Comparison of ENCODE assay signal across 11 mouse cellular contexts in the genomic region with DNA sequence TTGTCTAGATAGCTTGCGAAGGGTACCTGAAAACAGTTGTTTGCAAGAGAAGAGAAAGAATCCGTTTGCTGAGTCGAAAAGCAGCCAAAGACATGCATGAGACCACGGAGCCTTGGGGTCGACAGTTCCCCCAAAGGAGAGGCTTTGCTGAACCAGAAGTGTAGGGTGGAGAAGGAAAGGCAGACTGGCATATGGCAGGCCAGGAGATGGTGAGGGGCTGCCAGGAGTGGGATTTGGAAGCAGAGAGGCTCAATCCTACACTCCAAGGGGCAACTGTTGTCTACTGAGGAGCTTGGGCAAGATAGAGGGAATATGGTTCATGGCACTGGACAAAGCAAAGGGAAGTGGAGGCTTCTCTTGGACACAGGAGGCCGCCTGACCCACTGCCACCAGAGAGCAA.
DNase-seq lines count a peak whose midpoint lies in the region; ATAC-seq and TF ChIP-seq lines count a peak whose summit lies in the region.
"Had no signal": no experiment of that assay in that cellular context is flagged by ENCODE, and none has a peak within 500 bp of the region (broad histone marks: within the 10 kb centered on the region; RNA-seq: fewer than 3 reads in every experiment).

No protein-coding gene starts in this region.

- TF ChIP-seq POLR2A in MEL (IDR thresholded peaks at IDR 0.05; ENCODE audit: control insufficient read depth in 1 of 2, insufficient read depth in 1 of 2, low read depth in 1 of 2, low read length in 2 of 2, poor library complexity in 1 of 2), result no peak

- 74% methylated on average over 6 of the region's 6 CpGs for WGBS in liver, postnatal 0 days (ENCODE audit: insufficient replicate concordance)

- ATAC-seq in erythroblast, adult 5-6 weeks (replicated peaks; ENCODE audit: low FRiP score, poor library complexity, severe bottlenecking), result no peak
- no peak for ATAC-seq in liver, postnatal 0 days

- peak overlapping the region; percentile 2; the same call in 1 of the 2 replicates for H3K9ac ChIP-seq in MEL (ENCODE audit: control insufficient read depth, low read depth, low read length, poor library complexity, severe bottlenecking)
- peak overlapping the region; percentile 41; the same call in 1 of the 2 replicates for H3K9ac ChIP-seq in liver, postnatal 0 days (replicated peaks)
- H3K9ac ChIP-seq: limb, embryonic 12.5 days; midbrain, embryonic 12.5 days had no signal

- TF ChIP-seq EP300 in MEL (IDR thresholded peaks at IDR 0.05; ENCODE audit: low read depth in 1 of 2, low read length in 2 of 2), result no peak
- TF ChIP-seq EP300 in liver, postnatal 0 days (IDR thresholded peaks at IDR 0.05; ENCODE audit: low read depth), result no peak

- intact Hi-C loops in left cerebral cortex, postnatal 4 days (cut with DNase I), result loop anchor here (10.0 kb wide), 2 partner anchors 98 to 188 kb away; a partner anchor contains a TSS

- H3K27ac ChIP-seq in MEL (ENCODE audit: control insufficient read depth, low read depth, low read length), result peak overlapping the region; percentile 21; the same call in 1 of the 2 replicates
- H3K27ac ChIP-seq in liver, postnatal 0 days (ENCODE audit: low read depth), result peak overlapping the region; percentile 62
- H3K27ac ChIP-seq: limb, embryonic 12.5 days; midbrain, embryonic 12.5 days had no signal

- no peak for TF ChIP-seq CTCF in MEL (IDR thresholded peaks at IDR 0.05 in 2 of 3, conservative IDR thresholded peaks at IDR 0.05 in 1 of 3; ENCODE audit: control insufficient read depth in 1 of 3, insufficient read depth in 1 of 3, low read depth in 2 of 3, low read length in 3 of 3, poor library complexity in 1 of 3, severe bottlenecking in 1 of 3)
- TF ChIP-seq CTCF in liver, postnatal 0 days (IDR thresholded peaks at IDR 0.05; ENCODE audit: low read depth), result no peak

- TF ChIP-seq RAD21 in MEL (IDR thresholded peaks at IDR 0.05; ENCODE audit: low read depth, low read length), result no peak

- H3K36me3 ChIP-seq in erythroblast, embryonic 14.5 days (ENCODE audit: control insufficient read depth), result peaks cover 43% of the 10 kb centered on the region
- peaks cover 0 to 17% of the 10 kb centered on the region in 2 experiments; a peak in 2 of 4 replicates for H3K36me3 ChIP-seq in MEL (ENCODE audit: control insufficient read depth in 1 of 2, insufficient read depth in 2 of 2, low read length in 2 of 2)
- H3K36me3 ChIP-seq in liver, postnatal 0 days (replicated peaks; ENCODE audit: insufficient read depth, low read length), result peaks cover 22% of the 10 kb centered on the region
- H3K36me3 ChIP-seq: limb, embryonic 12.5 days; midbrain, embryonic 12.5 days had no signal

- DNase-seq in left cerebral cortex, postnatal 4 days, result peak; percentile 42
- no peak for DNase-seq in left cerebral cortex, adult 18-20 months (ENCODE audit: low spot score in 2 of 2)
- peak; percentile 16 for DNase-seq in MEL (ENCODE audit: low read depth, low spot score)
- DNase-seq in liver, postnatal 0 days, result no peak
- DNase-seq in adipocyte (ENCODE audit: low spot score), result no peak
- DNase-seq in adrenal gland, postnatal 25 days, result no peak
- DNase-seq: thymus, postnatal 36 days had no signal

- H3K4me1 ChIP-seq in erythroblast, embryonic 14.5 days (ENCODE audit: control insufficient read depth), result peaks cover 66% of the 10 kb centered on the region
- peaks cover 3 to 28% of the 10 kb centered on the region in 2 experiments for H3K4me1 ChIP-seq in MEL (ENCODE audit: control insufficient read depth in 1 of 2, insufficient read depth in 2 of 2, low read length in 2 of 2)
- peaks cover 19% of the 10 kb centered on the region for H3K4me1 ChIP-seq in liver, postnatal 0 days (ENCODE audit: insufficient read depth)

- peak overlapping the region; percentile 61 for H3K4me2 ChIP-seq in liver, postnatal 0 days (ENCODE audit: low read depth, low read length)
- H3K4me2 ChIP-seq: limb, embryonic 12.5 days; midbrain, embryonic 12.5 days had no signal

- no peaks in the 10 kb centered on the region for H3K9me3 ChIP-seq in erythroblast, embryonic 14.5 days (ENCODE audit: control insufficient read depth, low read length)
- no peaks in the 10 kb centered on the region for H3K9me3 ChIP-seq in MEL (replicated peaks; ENCODE audit: insufficient read depth, low read length)
- no peaks in the 10 kb centered on the region for H3K9me3 ChIP-seq in liver, postnatal 0 days (ENCODE audit: low read length)
- H3K9me3 ChIP-seq: limb, embryonic 12.5 days; midbrain, embryonic 12.5 days had no signal

- H3K79me2 ChIP-seq in MEL (ENCODE audit: control insufficient read depth, insufficient read depth, low read length, poor library complexity), result no peaks in the 10 kb centered on the region

- peaks cover 22% of the 10 kb centered on the region for H3K27me3 ChIP-seq in erythroblast, embryonic 14.5 days (ENCODE audit: control insufficient read depth)
- H3K27me3 ChIP-seq in MEL (ENCODE audit: control insufficient read depth in 1 of 2, insufficient read depth in 2 of 2, low read length in 2 of 2), result no peaks in the 10 kb centered on the region
- no peaks in the 10 kb centered on the region for H3K27me3 ChIP-seq in liver, postnatal 0 days (ENCODE audit: insufficient read depth, low read length)

- H3K4me3 ChIP-seq in erythroblast, embryonic 14.5 days (replicated peaks), result peak overlapping the region; percentile 39
- no peak overlapping the region for H3K4me3 ChIP-seq in MEL (ENCODE audit: control insufficient read depth in 1 of 2, insufficient read depth in 1 of 2, low read depth in 2 of 2, low read length in 2 of 2)
- H3K4me3 ChIP-seq in liver, postnatal 0 days (ENCODE audit: low read depth, low read length), result no peak overlapping the region
- H3K4me3 ChIP-seq: limb, embryonic 12.5 days; midbrain, embryonic 12.5 days had no signal

TF ChIP-seq in MEL, 35 proteins besides CTCF, POLR2A, EP300 and RAD21:
- TF ChIP-seq MYB (IDR thresholded peaks at IDR 0.05; ENCODE audit: low read depth, low read length), result no peak
- no peak for TF ChIP-seq NRF1 (IDR thresholded peaks at IDR 0.05; ENCODE audit: insufficient read depth, low read depth, low read length, poor library complexity, severe bottlenecking)
- no peak for TF ChIP-seq TAL1 (IDR thresholded peaks at IDR 0.05; ENCODE audit: low read length)
- TF ChIP-seq E2F4 (IDR thresholded peaks at IDR 0.05; ENCODE audit: borderline replicate concordance, low read depth, low read length), result no peak
- no peak for TF ChIP-seq ZNF384 (IDR thresholded peaks at IDR 0.05; ENCODE audit: low read depth, low read length)
- TF ChIP-seq TBP (IDR thresholded peaks at IDR 0.05; ENCODE audit: low read depth, low read length), result no peak
- no peak for TF ChIP-seq ETS1 (IDR thresholded peaks at IDR 0.05; ENCODE audit: low read depth, low read length)
- no peak for TF ChIP-seq ELF1 (IDR thresholded peaks at IDR 0.05; ENCODE audit: low read depth, low read length)

Comparison
In these comparisons a context has a peak if more than half of its experiments do, and no peak if none do; other contexts are left out.
1. DNase-seq: peak in left cerebral cortex, postnatal 4 days (single experiment) and MEL (single experiment); none in left cerebral cortex, adult 18-20 months (0 of 2), liver, postnatal 0 days (single experiment), adipocyte (single experiment) and adrenal gland, postnatal 25 days (single experiment).